Mouse (Mus musculus) heart, adult 2 months (tissue): ENCODE data around the gene Kcnk5. TPM values are rescaled to one million over a fixed set of nuclear protein-coding genes. Genes with fewer than 3 reads are reported as not detected.
A peak's percentile ranks its signal among the peaks of the same experiment; 100 is the strongest.

ENCODE experiments used
- DNase-seq, 2 experiments: peaks; one replicate each; pipeline ENCODE4 v3.0.0; 2021
- H3K27ac ChIP-seq: fragments of 200-600 bp; 2 replicates; pipeline ENCODE4 v1.8.1; 2022
- H3K27me3 ChIP-seq: fragments of 200-500 bp; 2 replicates; pipeline ENCODE4 v1.6.1; 2012; ENCODE audit warnings: mild to moderate bottlenecking, low read length, inconsistent platforms, mixed read lengths; ENCODE audit not compliant: control insufficient read depth, insufficient read depth
- H3K36me3 ChIP-seq: fragments of 200-500 bp; 2 replicates; pipeline ENCODE4 v1.6.1; 2012; ENCODE audit warnings: low read length, inconsistent platforms; ENCODE audit not compliant: control insufficient read depth, insufficient read depth
- H3K4me1 ChIP-seq: fragments of 200-500 bp; 2 replicates; pipeline ENCODE4 v1.6.1; 2011; ENCODE audit warnings: low read length; ENCODE audit not compliant: control insufficient read depth, insufficient read depth
- H3K4me3 ChIP-seq: fragments of 200-600 bp; 2 replicates; pipeline ENCODE4 v1.8.1; 2022
- H3K79me2 ChIP-seq: fragments of 200-500 bp; replicated peaks from 2 replicates; pipeline ENCODE4 v1.6.1; 2012; ENCODE audit warnings: mild to moderate bottlenecking, inconsistent platforms, low read length, moderate library complexity, mixed read lengths; ENCODE audit not compliant: control insufficient read depth, insufficient read depth
- H3K9ac ChIP-seq: fragments of 200-500 bp; 2 replicates; pipeline ENCODE4 v1.6.1; 2012; ENCODE audit warnings: low read depth, mild to moderate bottlenecking, control low read depth, inconsistent platforms, low read length, mixed read lengths
- CTCF ChIP-seq: fragments of 200-600 bp; IDR thresholded peaks from 2 replicates; pipeline ENCODE4 v1.8.1; 2022; ENCODE audit warnings: antibody characterized with exemption, mild to moderate bottlenecking, moderate library complexity
- EP300 ChIP-seq: fragments of 200-500 bp; IDR thresholded peaks from 2 replicates; pipeline ENCODE4 v1.6.1; 2011; ENCODE audit warnings: low read depth, low read length, control low read depth; ENCODE audit not compliant: insufficient read depth
- POLR2A ChIP-seq: fragments of 200-500 bp; IDR thresholded peaks from 2 replicates; pipeline ENCODE4 v1.6.1; 2011; ENCODE audit warnings: mild to moderate bottlenecking, low read depth, low read length, control low read depth; ENCODE audit not compliant: insufficient read depth
- WGBS: fragments of 180-500 bp; shearing (Covaris S2); methylation state at CpG from one replicate; pipeline ENCODE4 v1.1.7; 2018; 5-methylcytosine and 5-hydroxymethylcytosine counted together
- intact Hi-C: fragments of 180-260 bp; cut with DNase I; formaldehyde crosslinking; loops from one replicate; pipeline ENCODE4 v1.15.1; 2025
- polyA plus RNA-seq: library from polyadenylated mRNA; depleted of rRNA; stranded (reverse); fragments of >200 nt; gene quantifications from 2 replicates; pipeline ENCODE4 v1.2.3, GENCODE M21; 2012
- total RNA-seq, 2 experiments: library from RNA; stranded (reverse); gene quantifications; 2 replicates each; pipeline ENCODE4 v1.2.3; 2021

The Kcnk5 gene
- total and polyA plus RNA-seq, 3 experiments = 0.65 to 0.84 (median 0.70) TPM

DNA sequence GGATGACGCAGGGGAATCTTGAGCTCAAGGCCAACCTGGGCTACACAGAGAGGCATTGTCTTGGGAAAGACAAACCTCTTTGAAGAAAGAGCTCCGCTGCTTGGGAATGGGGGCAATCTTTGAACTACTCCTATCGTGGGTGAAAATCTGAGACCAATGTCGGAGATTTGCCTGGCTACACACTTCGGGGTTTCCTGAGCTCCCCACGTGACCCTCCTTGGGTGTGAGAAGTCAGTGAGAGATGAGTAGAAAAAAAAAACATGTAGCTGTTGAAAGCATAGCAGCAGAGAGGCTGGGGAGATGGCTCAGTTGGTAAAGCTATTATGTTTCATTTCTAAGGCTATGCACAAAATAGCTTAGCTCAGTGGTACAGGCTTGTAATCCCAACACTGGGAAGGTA is 66.7 kb downstream of the Kcnk5 start:
- Histone ChIP-seq H3K27me3 (no peaks in the 10 kb centered on the region), H3K79me2 (no peaks in the 10 kb centered on the region), H3K9ac (no peak overlapping the region), H3K4me3 (no peak overlapping the region), H3K27ac (no peak overlapping the region), H3K36me3 (no peaks in the 10 kb centered on the region), H3K4me1 (no peaks in the 10 kb centered on the region)
- intact Hi-C loops = loop anchor here (1.0 kb wide), 1 partner anchor 143 kb away; no protein-coding TSS in a partner anchor
- TF ChIP-seq EP300 (no peak), POLR2A (no peak), CTCF (no peak)
- DNase-seq = no peak
- WGBS = 90% methylated on average over 6 of the region's 6 CpGs

DNA sequence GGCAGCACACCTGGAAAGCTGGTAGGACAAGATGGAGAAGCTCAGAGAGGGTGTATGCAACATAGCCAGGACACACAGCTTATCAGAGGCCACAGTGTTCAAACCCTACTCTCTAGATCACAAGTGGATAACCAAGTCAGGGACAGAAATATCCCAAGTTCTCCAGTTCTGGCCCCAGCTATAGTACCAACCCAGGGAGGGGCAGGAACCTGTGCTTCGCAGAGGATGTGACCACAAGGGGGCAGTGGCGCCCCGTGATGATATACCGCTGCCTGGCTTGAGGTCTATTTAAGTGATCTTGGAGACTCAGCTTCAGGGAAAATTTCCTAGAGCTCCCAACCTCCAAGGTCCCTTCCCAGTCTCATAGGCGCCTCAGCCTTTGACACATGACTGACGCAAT is 67.6 kb downstream of the Kcnk5 start:
- 4% methylated on average over 6 of the region's 6 CpGs for WGBS
- no peaks in the 10 kb centered on the region for H3K79me2 ChIP-seq
- H3K27ac ChIP-seq = no peak overlapping the region
- DNase-seq = peak; percentile 73 to 86
- H3K27me3 ChIP-seq = no peaks in the 10 kb centered on the region
- intact Hi-C loops = loop anchor here (1.0 kb wide), 1 partner anchor 144 kb away; no protein-coding TSS in a partner anchor
- H3K36me3 ChIP-seq = no peaks in the 10 kb centered on the region
- no peak overlapping the region for H3K4me3 ChIP-seq
- no peaks in the 10 kb centered on the region for H3K4me1 ChIP-seq
- TF ChIP-seq EP300 (no peak), CTCF (no peak; the same call in 1 of the 2 replicates), POLR2A (no peak)
- H3K9ac ChIP-seq = no peak overlapping the region

DNA sequence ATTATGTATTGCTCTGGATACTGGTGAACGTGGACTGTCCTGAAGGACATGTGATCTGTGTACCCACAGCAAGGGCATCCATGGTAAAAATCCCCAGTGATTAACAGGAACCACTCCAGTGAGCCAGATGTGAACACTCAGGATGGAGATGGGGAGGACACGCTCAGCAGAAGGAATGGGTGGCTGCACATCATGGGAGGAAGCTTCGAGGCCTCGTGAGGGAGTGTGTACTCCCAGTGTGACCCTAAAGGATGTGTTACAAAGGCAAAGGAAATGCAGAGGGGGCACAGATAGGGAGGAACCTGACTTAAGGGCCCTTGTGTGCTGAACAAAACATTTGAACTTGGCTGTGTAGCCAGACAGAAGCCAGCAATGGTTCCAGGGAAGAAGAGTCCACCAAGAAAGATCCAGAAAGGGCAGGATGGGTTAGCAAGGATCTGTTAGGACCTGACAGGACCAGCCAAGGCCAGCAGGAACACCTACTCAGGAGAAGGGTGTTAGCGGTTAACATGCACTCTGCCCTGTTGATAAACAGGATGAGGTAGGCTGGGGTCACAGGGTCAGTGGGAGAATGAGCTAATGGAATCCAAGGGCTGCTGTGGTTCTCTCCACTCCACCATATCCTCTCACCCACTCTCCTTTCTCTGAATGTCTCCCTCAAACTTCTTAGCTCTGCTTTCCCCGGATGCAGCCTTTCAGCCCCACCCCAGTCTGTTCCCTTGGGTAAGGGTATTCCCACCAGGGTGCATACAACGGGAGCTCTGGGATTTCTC is 68.2 kb downstream of the Kcnk5 start:
- H3K9ac ChIP-seq = no peak overlapping the region
- no peak overlapping the region for H3K27ac ChIP-seq
- H3K4me1 ChIP-seq = no peaks in the 10 kb centered on the region
- DNase-seq = no peak
- WGBS = 32% methylated on average over 7 of the region's 7 CpGs
- no peaks in the 10 kb centered on the region for H3K27me3 ChIP-seq
- TF ChIP-seq EP300 (no peak), CTCF (no peak), POLR2A (no peak)
- intact Hi-C loops = no loop called here
- no peak overlapping the region for H3K4me3 ChIP-seq
- no peaks in the 10 kb centered on the region for H3K79me2 ChIP-seq
- H3K36me3 ChIP-seq = no peaks in the 10 kb centered on the region

DNA sequence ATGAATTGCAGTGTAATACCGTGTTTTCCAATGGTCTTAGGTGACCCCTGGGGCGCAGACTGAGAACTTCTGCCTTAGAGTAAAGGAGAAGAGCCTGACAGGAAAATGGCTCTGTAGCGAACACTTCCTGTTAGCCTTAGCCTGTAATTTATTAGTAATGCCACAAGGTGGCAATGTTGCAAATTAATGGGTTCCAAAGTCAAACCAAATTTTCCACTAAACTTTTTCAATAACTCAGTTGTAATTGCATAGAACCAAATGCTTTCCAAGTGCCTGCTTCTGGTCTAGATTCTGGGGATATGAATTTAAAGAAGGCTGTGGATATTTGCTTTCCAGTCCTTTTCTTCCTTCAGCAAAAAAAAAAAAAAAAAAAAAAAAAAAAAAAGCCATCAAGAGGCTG is 69.4 kb downstream of the Kcnk5 start:
- Histone ChIP-seq H3K79me2 (no peaks in the 10 kb centered on the region), H3K4me3 (no peak overlapping the region), H3K27me3 (no peaks in the 10 kb centered on the region), H3K4me1 (no peaks in the 10 kb centered on the region; the same call in 1 of the 2 replicates), H3K36me3 (no peaks in the 10 kb centered on the region), H3K9ac (no peak overlapping the region), H3K27ac (no peak overlapping the region)
- WGBS = 75% methylated on average over 3 of the region's 3 CpGs
- TF ChIP-seq CTCF (peak; percentile 57), EP300 (no peak)
- DNase-seq = no peak
- intact Hi-C loops = no loop called here

DNA sequence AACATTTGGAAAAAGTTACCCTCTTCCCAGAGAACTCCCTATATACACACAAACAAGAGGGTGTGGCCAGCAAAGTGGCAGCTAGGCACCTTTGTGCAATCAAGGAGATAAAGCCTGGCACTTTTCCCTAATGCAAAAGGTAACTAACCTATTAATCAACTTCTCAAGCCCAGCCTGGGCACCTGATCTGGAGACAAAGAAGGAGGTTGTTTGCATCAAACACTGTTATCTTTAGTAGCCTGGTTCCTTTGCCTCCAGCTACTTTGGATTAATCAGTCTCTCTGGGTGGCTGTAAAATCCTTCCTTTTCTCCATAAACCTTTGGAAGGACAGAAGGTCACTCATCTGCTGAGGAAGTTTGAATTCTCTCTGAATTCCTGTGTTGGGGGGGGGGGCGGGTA is 70.7 kb downstream of the Kcnk5 start:
- intact Hi-C loops = no loop called here
- H3K36me3 ChIP-seq = no peaks in the 10 kb centered on the region
- no peaks in the 10 kb centered on the region for H3K27me3 ChIP-seq
- DNase-seq = no peak
- WGBS = 78% methylated on average over 1 of the region's 1 CpGs
- no peaks in the 10 kb centered on the region for H3K79me2 ChIP-seq
- no peak for TF ChIP-seq POLR2A
- TF ChIP-seq CTCF = no peak
- no peak for TF ChIP-seq EP300
- no peaks in the 10 kb centered on the region; the same call in 1 of the 2 replicates for H3K4me1 ChIP-seq
- H3K27ac ChIP-seq = no peak overlapping the region
- H3K4me3 ChIP-seq = no peak overlapping the region
- no peak overlapping the region for H3K9ac ChIP-seq

DNA sequence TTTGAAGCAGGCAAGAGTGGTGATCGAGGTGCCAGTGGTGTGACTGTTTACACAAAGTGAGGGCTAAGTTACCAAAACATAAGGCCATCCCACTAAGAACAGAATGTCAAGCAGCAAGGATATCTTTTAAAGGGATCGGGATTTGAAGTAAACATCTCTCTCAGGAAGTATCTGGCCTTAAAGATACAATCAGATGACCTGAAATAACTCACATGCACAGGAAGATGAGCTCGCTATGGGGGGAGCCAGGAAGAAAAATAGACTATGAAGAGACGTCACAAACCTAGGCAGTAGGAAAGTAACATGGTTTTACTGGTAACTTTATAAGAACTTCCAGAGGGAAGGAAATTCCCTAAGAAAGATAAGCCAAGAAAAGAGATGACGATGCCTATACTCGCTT is 75.3 kb downstream of the Kcnk5 start:
- intact Hi-C loops = no loop called here
- no peaks in the 10 kb centered on the region for H3K36me3 ChIP-seq
- TF ChIP-seq POLR2A (no peak), CTCF (no peak), EP300 (no peak)
- no peak for DNase-seq
- peak overlapping the region; percentile 33 for H3K27ac ChIP-seq
- H3K4me1 ChIP-seq = no peaks in the 10 kb centered on the region; the same call in 1 of the 2 replicates
- no peaks in the 10 kb centered on the region for H3K79me2 ChIP-seq
- no peak overlapping the region for H3K9ac ChIP-seq
- H3K27me3 ChIP-seq = no peaks in the 10 kb centered on the region
- H3K4me3 ChIP-seq = no peak overlapping the region
- WGBS = 35% methylated on average over 6 of the region's 6 CpGs
